Mouse (Mus musculus) heart, embryonic 16.5 days (tissue): Measurements from ENCODE around the gene Gm28374. TPM values are rescaled to one million over a fixed set of nuclear protein-coding genes. Genes with fewer than 3 reads are reported as not detected.

Source experiments
- ATAC-seq: fragments of 200-750 bp; cut with Nextera tagmentation; replicated peaks from 2 replicates; pipeline ENCODE4 v1.8.0; 2017; ENCODE audit warnings: moderate number of reproducible peaks; ENCODE audit not compliant: insufficient read depth, low FRiP score; ENCODE audit errors: extremely low read depth
- H3K27ac ChIP-seq: fragments of 300-500 bp; sonication (generic); 2 replicates; pipeline ENCODE4 v1.5.1; 2014; ENCODE audit warnings: mild to moderate bottlenecking, low read length, control low read depth, moderate library complexity
- H3K27me3 ChIP-seq: fragments of 300-500 bp; sonication (generic); 2 replicates; pipeline ENCODE4 v1.6.1; 2014; ENCODE audit warnings: low read length, mixed read lengths; ENCODE audit not compliant: control insufficient read depth, insufficient read depth
- H3K36me3 ChIP-seq: fragments of 300-500 bp; sonication (generic); 2 replicates; pipeline ENCODE4 v1.6.1; 2014; ENCODE audit not compliant: control insufficient read depth, insufficient read depth
- H3K4me1 ChIP-seq: fragments of 300-500 bp; sonication (generic); 2 replicates; pipeline ENCODE4 v1.6.1; 2014; ENCODE audit warnings: low read length, mixed read lengths; ENCODE audit not compliant: control insufficient read depth, insufficient read depth
- H3K4me2 ChIP-seq: fragments of 300-500 bp; sonication (generic); 2 replicates; pipeline ENCODE4 v1.6.1; 2014; ENCODE audit warnings: low read depth, mild to moderate bottlenecking, control low read depth, low read length
- H3K4me3 ChIP-seq: fragments of 300-500 bp; sonication (generic); 2 replicates; pipeline ENCODE4 v1.5.1; 2014; ENCODE audit warnings: mild to moderate bottlenecking, control low read depth, low read length
- H3K9ac ChIP-seq: fragments of 300-500 bp; sonication (generic); 2 replicates; pipeline ENCODE4 v1.6.1; 2014; ENCODE audit warnings: low read length, control low read depth
- H3K9me3 ChIP-seq: fragments of 300-500 bp; sonication (generic); replicated peaks from 2 replicates; pipeline ENCODE4 v1.6.1; 2016; ENCODE audit warnings: low read length; ENCODE audit not compliant: control insufficient read depth
- WGBS: fragments of 180-500 bp; shearing (Covaris S2); extraction: QIAGEN DNeasy Blood & Tissue Kit; methylation state at CpG from one replicate; pipeline ENCODE4 v1.1.7; 2014; 5-methylcytosine and 5-hydroxymethylcytosine counted together
- microRNA-seq: library from miRNA; unstranded; fragments of <30 nt; microRNA quantifications from one replicate; pipeline ENCODE4, GENCODE M21; 2017
- polyA plus RNA-seq: library from polyadenylated mRNA; unstranded; fragments of >200 nt; fragmentation: Nextera tagmentation; extraction: Ambion mirVana; gene quantifications from 2 replicates; pipeline ENCODE4 v1.2.1, GENCODE M21; 2015

Gm28374 gene
- polyA plus RNA-seq, 1 experiment from 2014 or later, result 1.3 TPM

- no peak for ATAC-seq
- Histone ChIP-seq H3K4me3 (no peak overlapping the region), H3K9ac (no peak overlapping the region), H3K36me3 (no peaks in the 10 kb centered on the region), H3K4me2 (no peak overlapping the region), H3K27ac (no peak overlapping the region), H3K27me3 (no peaks in the 10 kb centered on the region), H3K4me1 (peaks cover under 1% of the 10 kb centered on the region), H3K9me3 (no peaks in the 10 kb centered on the region)
Measured at GRCm38 (mm10) chr19:6040002-6040401, 42.1 kb downstream of the Gm28374 start.

- WGBS, result 73% methylated on average over 7 of the region's 7 CpGs
- H3K4me2 ChIP-seq, result no peak overlapping the region
- H3K9me3 ChIP-seq, result no peaks in the 10 kb centered on the region
- no peak overlapping the region for H3K4me3 ChIP-seq
- H3K27ac ChIP-seq, result no peak overlapping the region
- no peak overlapping the region for H3K9ac ChIP-seq
- no peaks in the 10 kb centered on the region for H3K36me3 ChIP-seq
- no peaks in the 10 kb centered on the region for H3K27me3 ChIP-seq
- ATAC-seq, result no peak
- H3K4me1 ChIP-seq, result no peaks in the 10 kb centered on the region
Measured at GRCm38 (mm10) chr19:6038326-6038725, 43.7 kb downstream of the Gm28374 start.

GRCm38 (mm10) chr19:6037695-6038094 lies 44.4 kb downstream of the Gm28374 start:
- no peak overlapping the region for H3K4me3 ChIP-seq
- no peak for ATAC-seq
- H3K4me1 ChIP-seq, result no peaks in the 10 kb centered on the region
- no peak overlapping the region for H3K4me2 ChIP-seq
- H3K36me3 ChIP-seq, result no peaks in the 10 kb centered on the region
- no peaks in the 10 kb centered on the region for H3K9me3 ChIP-seq
- no peak overlapping the region for H3K9ac ChIP-seq
- no peaks in the 10 kb centered on the region for H3K27me3 ChIP-seq
- H3K27ac ChIP-seq, result no peak overlapping the region

- 68% methylated on average over 9 of the region's 9 CpGs for WGBS
- Histone ChIP-seq H3K36me3 (no peaks in the 10 kb centered on the region), H3K27ac (no peak overlapping the region), H3K4me1 (no peaks in the 10 kb centered on the region), H3K27me3 (no peaks in the 10 kb centered on the region), H3K4me3 (no peak overlapping the region), H3K9ac (no peak overlapping the region), H3K9me3 (no peaks in the 10 kb centered on the region), H3K4me2 (no peak overlapping the region)
- ATAC-seq, result no peak
Measured at GRCm38 (mm10) chr19:6035966-6036585, 46.0 kb downstream of the Gm28374 start.

GRCm38 (mm10) chr19:6030520-6031280 lies 51.4 kb downstream of the Gm28374 start:
- H3K4me1 ChIP-seq, result no peaks in the 10 kb centered on the region
- H3K9me3 ChIP-seq, result no peaks in the 10 kb centered on the region
- H3K4me2 ChIP-seq, result no peak overlapping the region
- H3K27me3 ChIP-seq, result no peaks in the 10 kb centered on the region
- H3K9ac ChIP-seq, result no peak overlapping the region
- H3K36me3 ChIP-seq, result no peaks in the 10 kb centered on the region
- no peak overlapping the region for H3K27ac ChIP-seq
- H3K4me3 ChIP-seq, result no peak overlapping the region
- ATAC-seq, result no peak
- 65% methylated on average over 13 of the region's 14 CpGs for WGBS

GRCm38 (mm10) chr19:6029426-6029825 lies 52.6 kb downstream of the Gm28374 start:
- no peak overlapping the region for H3K4me2 ChIP-seq
- H3K9me3 ChIP-seq, result no peaks in the 10 kb centered on the region
- no peak overlapping the region for H3K27ac ChIP-seq
- H3K27me3 ChIP-seq, result no peaks in the 10 kb centered on the region
- no peaks in the 10 kb centered on the region for H3K4me1 ChIP-seq
- no peak overlapping the region for H3K4me3 ChIP-seq
- ATAC-seq, result no peak
- no peak overlapping the region for H3K9ac ChIP-seq
- no peaks in the 10 kb centered on the region for H3K36me3 ChIP-seq
- WGBS, result 69% methylated on average over 9 of the region's 9 CpGs

- no peak overlapping the region for H3K27ac ChIP-seq
- no peaks in the 10 kb centered on the region for H3K4me1 ChIP-seq
- H3K4me3 ChIP-seq, result no peak overlapping the region
- 73% methylated on average over 6 of the region's 6 CpGs for WGBS
- no peaks in the 10 kb centered on the region for H3K36me3 ChIP-seq
- H3K27me3 ChIP-seq, result no peaks in the 10 kb centered on the region
- ATAC-seq, result no peak
- H3K9ac ChIP-seq, result no peak overlapping the region
- H3K4me2 ChIP-seq, result no peak overlapping the region
- no peaks in the 10 kb centered on the region for H3K9me3 ChIP-seq
Measured at GRCm38 (mm10) chr19:6028991-6029390, 53.1 kb downstream of the Gm28374 start.

Small RNA genes lying within 50 kb of the gene (microRNA-seq; reads per million reads assigned to microRNA genes)
- 1.6 reads per million for gene Mir6988

Other genes with a start within 250 kb of the Gm28374 start
- gene Frmd8, start 207.0 kb downstream of the Gm28374 start, polyA plus RNA-seq, result 33.6 and 34.8 TPM in 2 replicates
- gene Slc25a45, start 204.4 kb downstream of the Gm28374 start, polyA plus RNA-seq, result 4.6 and 5.0 TPM in 2 replicates
- gene Tigd3, start 188.1 kb downstream of the Gm28374 start, polyA plus RNA-seq, result 1.5 and 1.6 TPM in 2 replicates
- gene Dpf2, start 169.2 kb downstream of the Gm28374 start, polyA plus RNA-seq, result 97.5 and 103 TPM in 2 replicates
- 12.4 and 12.6 TPM in 2 replicates for gene Cdc42ep2, start 157.4 kb downstream of the Gm28374 start, polyA plus RNA-seq
- gene Pola2, start 118.1 kb downstream of the Gm28374 start, polyA plus RNA-seq, result 48.3 and 55.2 TPM in 2 replicates
- gene Slc22a20, start 96.1 kb downstream of the Gm28374 start, polyA plus RNA-seq, result 0.07 TPM in 1 of 2 replicates, not detected in the other
- gene Capn1, start 66.4 kb downstream of the Gm28374 start, polyA plus RNA-seq, result 9.5 and 10.0 TPM in 2 replicates
- 15.8 and 18.6 TPM in 2 replicates for gene Syvn1, start 35.7 kb downstream of the Gm28374 start, polyA plus RNA-seq
- gene Mrpl49, start 24.5 kb downstream of the Gm28374 start, polyA plus RNA-seq, result 60.4 and 67.4 TPM in 2 replicates
- gene Fau, start 24.4 kb downstream of the Gm28374 start, polyA plus RNA-seq, result 354 and 453 TPM in 2 replicates
- 21.8 and 24.7 TPM in 2 replicates for gene Znhit2, start 21.1 kb downstream of the Gm28374 start, polyA plus RNA-seq
- 6.6 and 8.7 TPM in 2 replicates for gene Tm7sf2, start 13.9 kb downstream of the Gm28374 start, polyA plus RNA-seq
- gene Vps51, start 5.0 kb downstream of the Gm28374 start, polyA plus RNA-seq, result 49.0 and 50.7 TPM in 2 replicates
- not detected in 2 replicates for gene Tmem262, start 2.2 kb downstream of the Gm28374 start, polyA plus RNA-seq
- gene Zfpl1, start 2.7 kb upstream of the Gm28374 start, polyA plus RNA-seq, result 46.1 and 48.1 TPM in 2 replicates
- 26.9 and 28.1 TPM in 2 replicates for gene Cdca5, start 2.7 kb upstream of the Gm28374 start, polyA plus RNA-seq
- gene AC131692.1, start 12.2 kb upstream of the Gm28374 start, polyA plus RNA-seq, result 0.30 and 0.49 TPM in 2 replicates
- gene Naaladl1, start 23.5 kb upstream of the Gm28374 start, polyA plus RNA-seq, result 0.27 and 3.9 TPM in 2 replicates
- gene Sac3d1, start 36.4 kb upstream of the Gm28374 start, polyA plus RNA-seq, result 32.3 and 33.9 TPM in 2 replicates
- 20.5 and 25.1 TPM in 2 replicates for gene Snx15, start 46.0 kb upstream of the Gm28374 start, polyA plus RNA-seq
- 0.11 TPM in 1 of 2 replicates, not detected in the other for gene Batf2, start 58.7 kb upstream of the Gm28374 start, polyA plus RNA-seq
- 77.2 and 84.5 TPM in 2 replicates for gene Arl2, start 59.3 kb upstream of the Gm28374 start, polyA plus RNA-seq
- not detected in 2 replicates for gene Majin, start 102.1 kb upstream of the Gm28374 start, polyA plus RNA-seq
- 0.25 TPM in 1 of 2 replicates, not detected in the other for gene Gpha2, start 144.1 kb upstream of the Gm28374 start, polyA plus RNA-seq
- 22.6 and 23.4 TPM in 2 replicates for gene Ppp2r5b, start 153.6 kb upstream of the Gm28374 start, polyA plus RNA-seq
- 8.0 and 8.9 TPM in 2 replicates for gene Atg2a, start 159.4 kb upstream of the Gm28374 start, polyA plus RNA-seq
- 63.7 and 73.2 TPM in 2 replicates for gene Ehd1, start 194.5 kb upstream of the Gm28374 start, polyA plus RNA-seq
- gene Cdc42bpg, start 224.2 kb upstream of the Gm28374 start, polyA plus RNA-seq, result 0.64 and 0.67 TPM in 2 replicates